Mouse (Mus musculus) ES-E14 (cell line): ENCODE results near the gene Nrros. TPM values are rescaled to one million over a fixed set of nuclear protein-coding genes. Genes with fewer than 3 reads are reported as not detected.

Experiments
- DNase-seq: peaks from one replicate; pipeline ENCODE4 v3.0.0-alpha.2; 2013; ENCODE audit warnings: low read depth, low spot score
- H3K27ac ChIP-seq: 2 replicates; pipeline ENCODE4 v1.5.1; 2012; ENCODE audit warnings: low read depth, mild to moderate bottlenecking, low read length, moderate library complexity, mixed read lengths; ENCODE audit not compliant: poor library complexity, insufficient read depth, severe bottlenecking
- H3K36me3 ChIP-seq: 2 replicates; pipeline ENCODE4 v1.6.1; 2012; ENCODE audit warnings: mild to moderate bottlenecking, low read length, moderate library complexity, mixed read lengths; ENCODE audit not compliant: control insufficient read depth, poor library complexity, insufficient read depth, severe bottlenecking
- H3K4me1 ChIP-seq, 2 experiments: fragments of 150-350 bp in 1 of 2; sonication (generic) in 1 of 2; 2 replicates each; pipeline ENCODE4 v1.6.1; 2012; ENCODE audit warnings: low read length in 2 of 2, mild to moderate bottlenecking in 1 of 2, mixed read lengths in 1 of 2; ENCODE audit not compliant: control insufficient read depth in 2 of 2, insufficient read depth in 2 of 2, poor library complexity in 1 of 2
- H3K4me3 ChIP-seq, 2 experiments: fragments of 150-350 bp in 1 of 2; sonication (generic) in 1 of 2; 2 replicates each; pipeline ENCODE4 v1.5.1; 2012; ENCODE audit warnings: low read length in 2 of 2, low read depth in 1 of 2, mild to moderate bottlenecking in 1 of 2, mixed read lengths in 1 of 2; ENCODE audit not compliant: insufficient read depth in 1 of 2, poor library complexity in 1 of 2, severe bottlenecking in 1 of 2
- H3K9ac ChIP-seq: 2 replicates; pipeline ENCODE4 v1.6.1; 2012; ENCODE audit warnings: low read depth, mild to moderate bottlenecking, low read length, mixed read lengths; ENCODE audit not compliant: poor library complexity, insufficient read depth, severe bottlenecking
- H3K9me3 ChIP-seq: fragments of 150-350 bp; sonication (generic); 2 replicates; pipeline ENCODE4 v1.6.1; 2012; ENCODE audit warnings: low read depth, mild to moderate bottlenecking, low read length; ENCODE audit not compliant: control insufficient read depth, insufficient read depth
- CHD2 ChIP-seq: IDR thresholded peaks from 2 replicates; pipeline ENCODE4 v1.6.1; 2014; ENCODE audit warnings: mild to moderate bottlenecking, low read depth, low read length, inconsistent platforms
- HCFC1 ChIP-seq: IDR thresholded peaks from 2 replicates; pipeline ENCODE4 v1.6.1; 2012; ENCODE audit warnings: low read length, inconsistent platforms, borderline replicate concordance; ENCODE audit not compliant: insufficient read depth
- MAFK ChIP-seq: IDR thresholded peaks from 2 replicates; pipeline ENCODE4 v1.6.1; 2014; ENCODE audit warnings: mild to moderate bottlenecking, low read depth, low read length, inconsistent platforms; ENCODE audit not compliant: insufficient read depth
- ZC3H11A ChIP-seq: IDR thresholded peaks from 2 replicates; pipeline ENCODE4 v1.6.1; 2012; ENCODE audit warnings: low read depth, mild to moderate bottlenecking, inconsistent platforms, low read length, borderline replicate concordance
- ZNF384 ChIP-seq: IDR thresholded peaks from 2 replicates; pipeline ENCODE4 v1.6.1; 2012; ENCODE audit warnings: low read depth, low read length, inconsistent platforms
- in situ Hi-C, 2 experiments: fragments of 600-800 bp; cut with MboI; formaldehyde crosslinking; loops; one replicate each; pipeline ENCODE4 v1.15.1; 2025; ENCODE audit warnings: low sequenced_read_pairs in 2 of 2, inconsistent platforms in 1 of 2; ENCODE audit not compliant: unreplicated experiment in 2 of 2
- total RNA-seq: library from RNA; depleted of rRNA; stranded (reverse); fragments of 300-350 nt; gene quantifications from 2 replicates; pipeline ENCODE4 v1.2.3, GENCODE M21; 2012

The Nrros gene
- total RNA-seq, 1 experiment = 6.4 TPM

- Histone ChIP-seq H3K27ac (peak overlapping the region; percentile 62; the same call in 1 of the 2 replicates), H3K4me3 (peak overlapping the region; percentile 1 to 23; a peak in 3 of 4 replicates), H3K9me3 (no peaks in the 10 kb centered on the region), H3K9ac (peak overlapping the region; percentile 71), H3K36me3 (no peaks in the 10 kb centered on the region), H3K4me1 (peaks cover 0 to 12% of the 10 kb centered on the region in 2 experiments; a peak in 1 of 4 replicates)
- DNase-seq = no peak
- in situ Hi-C loops = no loop called here
- no peak for TF ChIP-seq CHD2
- no peak for TF ChIP-seq ZC3H11A
- TF ChIP-seq MAFK = no peak
- no peak for TF ChIP-seq ZNF384
These were observed 51.7 kb downstream of the Nrros start for GRCm38 (mm10) chr16:32113541-32114218.

DNA sequence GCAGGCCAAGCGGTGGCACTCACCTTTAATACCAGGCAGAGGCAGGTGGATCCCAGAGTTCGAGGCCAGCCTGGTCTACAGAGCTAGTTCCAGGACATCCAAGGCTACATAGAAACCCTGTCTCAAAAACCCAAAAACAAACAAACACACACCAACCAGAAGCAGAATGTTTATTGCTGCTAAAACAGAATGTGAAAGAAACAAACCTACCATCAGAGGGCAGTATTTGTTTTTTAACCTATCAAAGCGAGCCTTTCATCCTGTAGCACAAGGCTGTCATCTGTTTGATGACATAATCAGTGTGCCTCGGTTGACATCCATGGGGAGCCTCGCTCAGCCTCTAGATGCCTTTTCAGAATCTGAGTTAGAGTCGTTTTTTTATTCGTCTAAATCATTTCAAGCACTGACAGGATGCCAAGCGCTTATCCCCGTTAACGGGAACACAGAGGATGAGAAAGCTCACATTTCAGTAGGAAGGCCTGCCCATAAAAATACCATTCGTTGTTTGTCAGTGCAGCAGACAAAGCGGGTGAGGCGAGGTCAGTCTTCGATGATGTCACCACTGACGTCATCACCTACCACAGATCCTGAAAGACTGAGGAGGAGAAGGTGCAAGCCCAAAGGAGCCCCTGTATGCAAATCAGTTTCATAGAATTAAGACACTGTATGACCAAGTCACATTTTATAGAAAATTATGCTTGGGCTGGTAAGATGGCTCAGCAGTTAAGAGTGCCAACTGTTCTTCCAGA lies 54.3 kb downstream of the Nrros start:
- DNase-seq = no peak
- H3K4me3 ChIP-seq = no peak overlapping the region
- peaks cover 0 to 10% of the 10 kb centered on the region in 2 experiments; a peak in 1 of 4 replicates for H3K4me1 ChIP-seq
- in situ Hi-C loops = no loop called here
- peaks cover 2% of the 10 kb centered on the region; the same call in 1 of the 2 replicates for H3K36me3 ChIP-seq
- H3K27ac ChIP-seq = no peak overlapping the region
- H3K9ac ChIP-seq = no peak overlapping the region
- no peaks in the 10 kb centered on the region for H3K9me3 ChIP-seq
- TF ChIP-seq MAFK (no peak), CHD2 (no peak), ZC3H11A (no peak), HCFC1 (no peak), ZNF384 (no peak)

- TF ChIP-seq ZC3H11A (no peak), MAFK (no peak), CHD2 (no peak), ZNF384 (no peak), HCFC1 (no peak)
- in situ Hi-C loops = no loop called here
- Histone ChIP-seq H3K4me1 (peaks cover 0 to under 1% of the 10 kb centered on the region in 2 experiments; a peak in 1 of 4 replicates), H3K9me3 (no peaks in the 10 kb centered on the region), H3K36me3 (peaks cover 2% of the 10 kb centered on the region; the same call in 1 of the 2 replicates), H3K4me3 (no peak overlapping the region), H3K27ac (no peak overlapping the region), H3K9ac (no peak overlapping the region)
- DNase-seq = no peak
These were observed 56.8 kb downstream of the Nrros start for GRCm38 (mm10) chr16:32108578-32108977.

GRCm38 (mm10) chr16:32108170-32108569 lies 57.2 kb downstream of the Nrros start:
- in situ Hi-C loops = no loop called here
- Histone ChIP-seq H3K4me1 (no peaks in the 10 kb centered on the region), H3K9me3 (no peaks in the 10 kb centered on the region), H3K36me3 (peaks cover 2% of the 10 kb centered on the region; the same call in 1 of the 2 replicates), H3K4me3 (no peak overlapping the region), H3K9ac (no peak overlapping the region), H3K27ac (no peak overlapping the region)
- TF ChIP-seq CHD2 (no peak), ZC3H11A (no peak), ZNF384 (no peak), HCFC1 (no peak)
- no peak for DNase-seq
